Mouse (Mus musculus): ENCODE measurements around the gene Rasa3. TPM values are rescaled to one million over a fixed set of nuclear protein-coding genes. Genes with fewer than 3 reads are reported as not detected.

The Rasa3 gene
- polyA plus RNA-seq, 2 experiments = 10.1 to 15.8 TPM

DNA sequence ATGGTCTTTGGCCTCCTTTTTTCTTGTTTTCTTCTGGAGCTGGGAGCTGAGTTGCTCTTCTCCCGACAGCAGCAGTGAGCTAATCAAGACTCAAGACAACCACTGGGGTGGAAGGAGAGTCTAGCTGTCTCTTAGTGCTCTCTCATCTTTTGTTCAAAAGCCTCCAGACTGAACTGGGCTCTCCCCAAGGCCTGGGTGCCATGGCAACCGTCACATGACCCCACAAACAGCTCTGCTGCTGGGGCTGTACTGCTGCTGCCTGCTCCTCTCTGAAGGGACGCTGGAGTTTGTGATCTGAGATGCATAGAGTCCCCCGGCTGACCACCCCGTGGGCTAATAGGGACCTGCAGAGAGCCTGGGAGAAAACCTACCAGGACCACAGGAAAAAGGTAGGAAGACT, 28.3 kb upstream of the Rasa3 start, which contains the start of gene Cfap97d2:
TSS of gene Cfap97d2 (plus strand) at position 222 of the 400 bp plus-strand sequence.
- TF ChIP-seq CTCF (IDR thresholded peaks at IDR 0.05; ENCODE audit: low read depth) (no peak), EP300 (IDR thresholded peaks at IDR 0.05; ENCODE audit: low read depth) (no peak)
- 35% methylated on average over 5 of the region's 5 CpGs for WGBS (ENCODE audit: insufficient replicate concordance)
- H3K36me3 ChIP-seq (replicated peaks; ENCODE audit: control insufficient read depth, insufficient read depth, low read depth) = no peaks in the 10 kb centered on the region
- no peaks in the 10 kb centered on the region for H3K27me3 ChIP-seq (ENCODE audit: control insufficient read depth, insufficient read depth, low read length)
- peaks cover 0 to 4% of the 10 kb centered on the region in 2 experiments; a peak in 1 of 4 replicates for H3K4me1 ChIP-seq (replicated peaks; ENCODE audit: control insufficient read depth in 2 of 2, insufficient read depth in 2 of 2, low read length in 1 of 2)
- DNase-seq (ENCODE audit: low read depth in 3 of 3, low spot score in 3 of 3) = no peak
- no peak within 1 kb of the TSS for H3K4me2 ChIP-seq (ENCODE audit: low read depth)
- H3K9ac ChIP-seq (replicated peaks) = no peak within 1 kb of the TSS
- no peak within 1 kb of the TSS for H3K4me3 ChIP-seq (ENCODE audit: insufficient read depth in 1 of 2, low read depth in 2 of 2, low read length in 2 of 2)
- H3K27ac ChIP-seq = no peak within 1 kb of the TSS
- ATAC-seq (ENCODE audit: insufficient read depth) = no peak
- H3K9me3 ChIP-seq (ENCODE audit: control insufficient read depth, low read length) = no peaks in the 10 kb centered on the region

- Histone ChIP-seq H3K4me1 (replicated peaks; ENCODE audit: control insufficient read depth in 2 of 2, insufficient read depth in 2 of 2, low read length in 1 of 2) (peaks cover 0 to 13% of the 10 kb centered on the region in 2 experiments; a peak in 2 of 4 replicates), H3K4me2 (ENCODE audit: low read depth) (no peak overlapping the region), H3K36me3 (replicated peaks; ENCODE audit: control insufficient read depth, insufficient read depth, low read depth) (no peaks in the 10 kb centered on the region), H3K27me3 (ENCODE audit: control insufficient read depth, insufficient read depth, low read length) (no peaks in the 10 kb centered on the region), H3K27ac (no peak overlapping the region), H3K4me3 (ENCODE audit: insufficient read depth in 1 of 2, low read depth in 2 of 2, low read length in 2 of 2) (no peak overlapping the region), H3K9me3 (ENCODE audit: control insufficient read depth, low read length) (no peaks in the 10 kb centered on the region), H3K9ac (replicated peaks) (no peak overlapping the region)
- DNase-seq (ENCODE audit: low read depth in 3 of 3, low spot score in 3 of 3) = no peak
- 53% methylated on average over 4 of the region's 4 CpGs for WGBS (ENCODE audit: insufficient replicate concordance)
- TF ChIP-seq EP300 (IDR thresholded peaks at IDR 0.05; ENCODE audit: low read depth) (no peak), CTCF (IDR thresholded peaks at IDR 0.05; ENCODE audit: low read depth) (no peak)
- no peak for ATAC-seq (ENCODE audit: insufficient read depth)
These were observed 26.9 kb upstream of the Rasa3 start for GRCm38 (mm10) chr8:13704301-13704700.

GRCm38 (mm10) chr8:13703756-13704155, 26.4 kb upstream of the Rasa3 start:
- Histone ChIP-seq H3K4me3 (ENCODE audit: insufficient read depth in 1 of 2, low read depth in 2 of 2, low read length in 2 of 2) (no peak overlapping the region), H3K27me3 (ENCODE audit: control insufficient read depth, insufficient read depth, low read length) (no peaks in the 10 kb centered on the region), H3K4me1 (replicated peaks; ENCODE audit: control insufficient read depth in 2 of 2, insufficient read depth in 2 of 2, low read length in 1 of 2) (peaks cover 0 to 18% of the 10 kb centered on the region in 2 experiments; a peak in 2 of 4 replicates), H3K4me2 (ENCODE audit: low read depth) (no peak overlapping the region), H3K9ac (replicated peaks) (no peak overlapping the region), H3K27ac (no peak overlapping the region), H3K36me3 (replicated peaks; ENCODE audit: control insufficient read depth, insufficient read depth, low read depth) (no peaks in the 10 kb centered on the region), H3K9me3 (ENCODE audit: control insufficient read depth, low read length) (no peaks in the 10 kb centered on the region)
- no peak for DNase-seq (ENCODE audit: low read depth in 3 of 3, low spot score in 3 of 3)
- no peak for ATAC-seq (ENCODE audit: insufficient read depth)
- 44% methylated on average over 6 of the region's 6 CpGs for WGBS (ENCODE audit: insufficient replicate concordance)
- no peak for TF ChIP-seq EP300 (IDR thresholded peaks at IDR 0.05; ENCODE audit: low read depth)
- TF ChIP-seq CTCF (IDR thresholded peaks at IDR 0.05; ENCODE audit: low read depth) = no peak

DNA sequence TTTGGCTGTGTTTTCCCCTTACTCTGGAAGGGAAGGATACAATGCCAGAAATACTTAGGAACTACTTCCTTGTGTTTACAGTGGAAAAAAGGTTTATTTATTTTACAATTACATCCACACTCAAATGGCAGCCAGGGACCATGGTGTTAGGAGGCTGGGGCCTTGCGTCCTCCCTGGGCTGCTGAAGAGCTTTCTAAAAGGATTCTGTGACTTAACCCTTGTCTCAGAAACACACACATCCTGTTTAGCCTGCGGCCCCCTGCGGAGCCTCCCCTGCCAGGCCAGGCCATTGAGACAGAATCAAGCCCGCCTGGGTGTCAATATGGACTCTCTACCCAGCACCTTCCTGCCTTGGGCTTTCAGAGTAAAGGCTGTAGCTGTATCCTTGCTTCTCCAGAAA, 25.4 kb upstream of the Rasa3 start:
- Histone ChIP-seq H3K9me3 (ENCODE audit: control insufficient read depth, low read length) (no peaks in the 10 kb centered on the region), H3K4me3 (ENCODE audit: insufficient read depth in 1 of 2, low read depth in 2 of 2, low read length in 2 of 2) (no peak overlapping the region), H3K36me3 (replicated peaks; ENCODE audit: control insufficient read depth, insufficient read depth, low read depth) (no peaks in the 10 kb centered on the region), H3K4me1 (replicated peaks; ENCODE audit: control insufficient read depth in 2 of 2, insufficient read depth in 2 of 2, low read length in 1 of 2) (peaks cover 0 to 22% of the 10 kb centered on the region in 2 experiments; a peak in 2 of 4 replicates), H3K27me3 (ENCODE audit: control insufficient read depth, insufficient read depth, low read length) (no peaks in the 10 kb centered on the region), H3K9ac (replicated peaks) (no peak overlapping the region), H3K4me2 (ENCODE audit: low read depth) (no peak overlapping the region), H3K27ac (no peak overlapping the region)
- ATAC-seq (ENCODE audit: insufficient read depth) (no peak), DNase-seq (ENCODE audit: low read depth in 3 of 3, low spot score in 3 of 3) (no peak)
- TF ChIP-seq EP300 (IDR thresholded peaks at IDR 0.05; ENCODE audit: low read depth) = no peak
- no peak for TF ChIP-seq CTCF (IDR thresholded peaks at IDR 0.05; ENCODE audit: low read depth)
- 13% methylated on average over 4 of the region's 4 CpGs for WGBS (ENCODE audit: insufficient replicate concordance)

DNA sequence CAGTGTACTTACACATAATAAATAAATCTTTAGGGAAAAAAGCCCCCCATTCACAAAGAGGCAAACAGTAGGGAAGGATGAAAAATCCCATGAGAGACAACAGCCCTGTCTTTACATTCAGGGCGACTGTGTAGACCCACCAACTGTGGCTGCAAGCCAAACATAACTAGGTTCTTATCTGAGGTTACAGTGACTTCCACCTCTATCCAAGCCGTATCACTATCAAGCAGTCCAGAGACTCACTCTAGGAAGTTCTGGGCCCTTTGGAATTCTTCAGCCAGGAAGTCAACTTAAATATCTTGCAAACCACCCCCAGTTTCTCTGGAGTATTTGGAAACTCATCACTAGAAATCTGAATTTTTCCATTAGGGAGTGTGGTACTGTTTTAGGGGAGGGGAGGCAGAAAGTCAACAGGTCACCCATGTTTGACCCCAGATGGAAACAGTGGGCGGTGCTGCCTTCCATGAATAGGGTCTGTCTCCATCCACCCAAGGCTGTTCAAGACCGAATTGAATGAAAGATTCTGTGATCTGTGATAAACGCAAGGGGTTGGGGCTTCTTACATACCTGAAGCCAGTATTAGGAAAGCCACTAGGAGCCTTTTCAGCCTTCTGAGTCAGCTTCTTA, 22.0 kb upstream of the Rasa3 start:
- no peak overlapping the region for H3K9ac ChIP-seq (replicated peaks)
- no peaks in the 10 kb centered on the region for H3K27me3 ChIP-seq (ENCODE audit: control insufficient read depth, insufficient read depth, low read length)
- H3K9me3 ChIP-seq (ENCODE audit: control insufficient read depth, low read length) = no peaks in the 10 kb centered on the region
- no peaks in the 10 kb centered on the region for H3K36me3 ChIP-seq (replicated peaks; ENCODE audit: control insufficient read depth, insufficient read depth, low read depth)
- peak; percentile 55 for ATAC-seq (ENCODE audit: insufficient read depth)
- H3K4me2 ChIP-seq (ENCODE audit: low read depth) = no peak overlapping the region
- no peak for TF ChIP-seq CTCF (IDR thresholded peaks at IDR 0.05; ENCODE audit: low read depth)
- no peak for TF ChIP-seq EP300 (IDR thresholded peaks at IDR 0.05; ENCODE audit: low read depth)
- peaks cover 0 to 22% of the 10 kb centered on the region in 2 experiments; a peak in 2 of 4 replicates for H3K4me1 ChIP-seq (replicated peaks; ENCODE audit: control insufficient read depth in 2 of 2, insufficient read depth in 2 of 2, low read length in 1 of 2)
- H3K27ac ChIP-seq = no peak overlapping the region
- H3K4me3 ChIP-seq (ENCODE audit: insufficient read depth in 1 of 2, low read depth in 2 of 2, low read length in 2 of 2) = no peak overlapping the region
- WGBS (ENCODE audit: insufficient replicate concordance) = 26% methylated on average over 5 of the region's 5 CpGs
- no peak for DNase-seq (ENCODE audit: low read depth in 3 of 3, low spot score in 3 of 3)

Data from liver, embryonic 14.5 days (tissue).